Mouse (Mus musculus): Measurements from ENCODE around the gene Mgat3.
A peak's percentile ranks its signal among the peaks of the same experiment; 100 is the strongest.

Gene Mgat3

DNA sequence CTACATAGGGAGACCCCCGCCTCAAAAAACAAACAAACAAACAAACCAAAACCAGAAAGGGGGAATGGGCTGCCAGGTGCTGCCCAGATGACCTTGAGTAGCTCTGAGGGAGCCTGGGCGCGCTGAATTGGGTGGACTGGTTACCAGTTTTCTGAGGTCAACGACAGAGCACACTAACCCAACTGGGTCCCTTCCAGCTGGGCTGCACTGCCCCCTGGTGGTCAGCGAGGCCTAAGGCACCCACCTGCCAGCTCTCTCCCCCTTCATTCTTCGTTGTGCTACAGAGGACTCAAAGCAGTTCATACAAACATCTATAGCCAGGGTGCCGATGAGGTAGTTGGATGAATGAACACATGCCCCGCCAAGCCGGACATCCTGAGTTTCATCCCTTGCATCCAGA, 51.7 kb downstream of the Mgat3 start:
- DNase-seq (ENCODE audit: low read depth, low spot score): peak; percentile 76

DNA sequence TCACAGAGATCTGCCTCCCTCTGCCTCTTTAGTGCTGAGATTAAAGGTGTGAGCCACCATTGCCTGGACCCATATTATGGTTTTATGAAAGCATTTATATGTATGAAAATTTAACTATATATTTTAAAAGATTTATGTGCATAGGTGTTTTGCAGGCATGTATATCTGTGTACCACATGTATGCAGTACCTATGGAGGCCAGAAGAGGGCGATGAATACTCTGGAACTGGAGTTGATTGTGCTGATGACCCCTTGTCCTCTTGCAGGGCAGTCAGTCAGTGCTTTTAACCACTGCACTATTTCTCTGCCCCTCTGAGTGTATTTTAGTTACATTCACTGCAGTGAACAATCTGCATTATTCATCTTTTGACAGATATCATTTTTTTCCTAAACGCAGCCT, 52.3 kb downstream of the Mgat3 start:
- peak; percentile 72 for DNase-seq (ENCODE audit: low read depth, low spot score)

DNA sequence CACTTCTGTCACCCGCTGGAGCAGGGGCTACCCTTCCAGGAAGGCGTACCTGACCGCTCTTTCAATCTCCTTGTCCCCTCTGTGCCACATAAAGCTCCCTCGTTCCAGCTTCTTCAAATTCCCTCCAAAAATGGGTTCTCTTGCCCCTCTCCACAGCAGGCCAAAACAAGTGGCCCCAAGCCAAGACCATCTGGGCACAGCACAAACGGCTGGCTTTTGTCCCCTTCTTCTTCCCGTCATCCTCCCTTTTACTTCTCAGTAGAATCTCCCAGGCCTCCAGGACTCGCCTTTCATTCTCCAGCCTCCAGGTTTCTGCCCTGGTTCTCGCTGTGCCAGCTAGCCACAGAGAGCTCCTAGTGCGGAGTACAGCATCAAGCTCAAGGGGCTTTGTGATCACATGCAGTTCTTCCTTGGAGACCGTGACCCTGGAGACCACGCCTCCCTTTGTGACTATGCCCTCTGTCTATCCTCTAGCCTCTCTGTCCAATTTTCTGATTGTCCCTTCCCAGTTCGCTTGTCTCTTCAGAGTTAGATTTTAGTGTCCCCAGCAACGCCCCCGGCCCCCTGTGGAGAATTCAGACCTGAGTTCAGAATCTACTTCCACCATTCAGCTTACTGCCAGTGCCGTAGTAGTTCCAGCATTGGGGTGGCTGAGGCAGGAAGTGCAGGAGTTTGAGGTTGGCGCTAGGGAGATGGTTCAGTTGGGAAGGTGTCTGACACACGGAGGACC, 54.7 kb downstream of the Mgat3 start:
- no peak for DNase-seq (ENCODE audit: low read depth, low spot score)

DNA sequence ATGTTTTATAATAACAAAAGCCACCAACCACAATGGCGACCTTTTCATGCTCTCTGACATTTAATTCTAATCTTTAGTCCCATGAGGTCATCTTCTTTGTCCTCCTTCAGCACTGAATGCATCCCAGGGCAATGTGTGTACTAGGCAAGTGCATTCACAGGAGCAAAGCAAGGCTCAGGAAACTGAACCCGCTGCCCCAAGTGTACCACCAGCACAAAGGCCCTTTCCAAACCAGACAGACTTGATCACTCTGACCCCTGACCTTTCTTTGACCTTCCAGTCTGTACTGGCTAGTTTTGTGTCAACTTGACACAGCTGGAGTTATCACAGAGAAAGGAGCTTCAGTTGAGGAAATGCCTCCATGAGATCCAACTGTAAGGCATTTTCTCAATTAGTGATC, 58.8 kb downstream of the Mgat3 start:
- DNase-seq (ENCODE audit: low read depth, low spot score): no peak

DNA sequence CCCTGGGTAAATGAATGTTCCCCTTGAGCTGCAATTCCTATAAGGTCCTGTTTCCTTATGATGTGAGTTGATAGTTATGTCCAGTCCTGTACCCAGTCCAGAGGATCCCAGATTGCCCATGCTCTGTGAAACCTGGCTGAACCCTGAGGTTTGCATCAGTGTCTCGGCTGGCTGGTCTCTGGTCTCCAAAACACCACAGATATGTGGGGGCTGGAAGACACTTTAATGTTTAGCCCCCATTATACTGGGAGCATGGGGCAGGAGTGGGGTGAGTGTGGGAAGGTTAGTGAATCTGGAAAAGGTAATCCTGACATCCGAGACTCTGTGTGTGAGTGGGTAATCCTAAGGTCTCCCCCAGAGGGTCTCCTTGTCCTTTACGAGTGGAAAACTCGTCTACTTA, 59.5 kb downstream of the Mgat3 start:
- no peak for DNase-seq (ENCODE audit: low read depth, low spot score)

DNA sequence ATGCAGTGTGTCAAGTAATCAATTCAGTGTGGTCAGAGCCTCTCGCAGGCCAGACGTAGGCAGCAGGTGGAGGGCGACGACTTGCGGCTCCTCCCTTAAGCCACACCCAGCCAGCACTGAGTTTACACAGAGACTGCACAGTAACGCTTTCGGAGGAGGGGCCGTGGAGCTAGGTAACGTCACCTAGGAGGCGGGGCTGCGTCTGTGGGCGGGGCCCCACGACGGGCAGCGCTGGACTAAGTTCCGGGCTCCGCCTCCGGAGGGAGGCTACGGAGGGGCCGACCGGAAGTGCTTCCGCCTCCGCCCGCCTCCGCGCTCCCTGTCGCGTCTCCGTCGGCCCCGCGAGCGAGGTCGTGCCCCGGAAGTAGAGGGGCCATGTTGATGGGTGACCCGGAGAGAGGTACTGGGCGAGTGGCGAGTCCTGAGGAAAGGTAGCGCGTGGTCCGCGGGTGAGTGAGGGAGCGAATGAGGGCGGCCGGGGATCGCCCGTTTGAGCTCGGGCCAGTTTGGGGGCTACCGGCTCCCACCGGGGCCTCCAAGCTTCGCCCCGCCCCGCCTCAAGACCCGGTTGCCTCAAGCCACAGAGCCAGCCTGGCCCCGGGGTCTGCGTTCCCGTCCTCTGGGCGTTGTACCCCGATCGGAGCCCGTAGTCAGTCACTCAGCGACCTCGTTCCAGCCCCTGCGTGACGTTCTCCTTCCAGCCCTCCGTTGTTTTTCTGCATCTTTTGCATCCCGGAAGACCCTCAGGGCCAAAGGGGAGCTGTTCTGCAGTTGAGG, 60.4 kb downstream of the Mgat3 start, which contains the start of gene Mief1:
Gene Mief1 (plus strand): TSS at position 286 of the 777 bp plus-strand sequence.
- peak; percentile 99 for DNase-seq (ENCODE audit: low read depth, low spot score)

DNA sequence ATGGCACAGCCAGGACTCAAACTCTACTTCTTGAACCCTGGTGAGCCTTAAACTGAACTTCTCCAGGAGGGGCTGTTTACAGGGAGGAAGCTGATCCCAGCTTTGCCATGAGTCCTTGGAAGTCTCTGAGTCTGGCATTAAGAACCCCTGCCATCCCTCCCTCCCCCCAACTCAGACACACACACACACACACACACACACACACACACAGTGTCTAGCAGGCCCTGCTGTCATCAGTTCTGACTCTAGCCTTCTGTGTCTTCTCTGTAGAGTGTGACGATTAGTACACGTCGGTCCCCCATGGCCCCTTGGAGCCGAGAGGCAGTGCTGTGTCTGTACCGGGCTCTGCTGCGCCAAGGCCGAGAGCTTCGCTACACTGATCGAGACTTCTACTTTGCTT, 62.0 kb downstream of the Mgat3 start, which contains the start of gene AC140267.1:
Gene AC140267.1 (plus strand): TSS at position 301 of the 400 bp plus-strand sequence.
- no peak for DNase-seq (ENCODE audit: low read depth, low spot score)

DNA sequence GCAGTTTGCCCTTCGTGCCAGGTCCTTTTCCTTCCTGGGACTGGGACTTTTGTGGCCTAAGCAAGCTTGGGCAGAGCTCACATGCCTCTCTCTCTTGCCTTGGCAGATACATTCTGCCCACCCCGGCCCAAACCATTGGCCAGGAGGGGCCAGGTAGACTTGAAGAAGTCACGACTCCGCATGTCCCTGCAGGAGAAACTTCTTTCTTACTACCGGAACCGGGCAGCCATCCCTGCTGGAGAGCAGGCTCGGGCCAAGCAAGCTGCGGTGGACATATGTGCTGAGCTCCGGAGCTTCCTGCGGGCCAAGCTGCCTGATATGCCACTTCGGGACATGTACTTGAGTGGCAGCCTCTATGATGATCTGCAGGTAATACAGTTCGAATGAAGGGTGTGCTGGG, 74.6 kb downstream of the Mgat3 start:
- DNase-seq (ENCODE audit: low read depth, low spot score): no peak

DNA sequence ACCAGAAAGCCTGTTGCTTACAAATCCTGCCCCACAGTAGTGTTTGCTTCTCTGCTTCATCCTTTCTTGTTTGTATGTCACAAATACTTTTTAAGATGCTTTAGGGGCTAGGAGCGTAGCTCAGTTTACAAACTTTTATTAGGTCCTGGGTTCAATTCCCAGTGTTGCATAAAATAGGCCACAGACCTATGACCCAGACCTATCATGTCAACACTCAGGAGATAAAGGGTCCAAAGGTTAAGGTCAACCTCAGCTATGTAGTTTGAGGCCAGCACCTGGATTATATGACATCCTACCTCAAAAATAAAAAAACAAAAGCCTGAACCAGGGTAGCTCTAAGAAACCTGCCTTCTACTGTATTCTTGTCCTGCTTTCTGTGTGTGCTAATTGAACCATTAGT, 75.1 kb downstream of the Mgat3 start:
- no peak for DNase-seq (ENCODE audit: low read depth, low spot score)

DNA sequence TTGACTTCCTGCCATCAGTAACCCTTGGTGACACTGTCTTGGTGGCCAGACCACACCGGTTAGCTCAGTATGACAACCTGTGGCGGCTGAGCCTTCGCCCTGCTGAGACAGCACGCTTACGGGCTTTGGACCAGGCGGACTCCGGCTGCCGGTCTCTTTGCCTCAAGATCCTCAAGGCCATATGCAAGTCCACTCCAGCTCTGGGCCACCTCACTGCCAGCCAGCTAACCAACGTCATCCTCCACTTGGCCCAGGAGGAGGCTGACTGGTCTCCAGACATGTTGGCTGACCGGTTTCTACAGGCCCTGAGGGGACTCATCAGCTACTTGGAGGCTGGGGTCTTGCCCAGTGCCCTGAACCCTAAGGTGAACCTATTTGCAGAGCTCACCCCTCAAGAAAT, 76.2 kb downstream of the Mgat3 start:
- DNase-seq (ENCODE audit: low read depth, low spot score): no peak

DNA sequence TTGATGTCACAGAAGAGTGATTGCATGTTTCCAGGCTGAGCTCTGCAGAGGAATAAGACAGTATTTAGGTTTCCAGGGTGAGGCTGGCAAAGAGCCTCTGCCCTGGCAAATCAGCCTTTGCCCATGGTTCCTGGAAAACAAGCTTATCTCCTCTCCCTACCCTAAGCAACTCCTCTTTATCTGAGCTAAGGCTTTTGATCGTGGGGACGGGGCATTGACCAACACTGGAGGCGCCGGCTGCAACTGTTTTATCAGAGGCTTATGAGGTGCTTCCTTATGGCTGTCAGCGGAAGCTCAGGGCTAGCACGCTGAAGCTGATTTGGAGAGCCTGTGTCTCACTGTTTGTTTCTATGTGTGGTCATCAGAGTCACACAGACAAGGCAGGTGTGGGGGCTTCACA, 77.1 kb downstream of the Mgat3 start:
- no peak for DNase-seq (ENCODE audit: low read depth, low spot score)

DNA sequence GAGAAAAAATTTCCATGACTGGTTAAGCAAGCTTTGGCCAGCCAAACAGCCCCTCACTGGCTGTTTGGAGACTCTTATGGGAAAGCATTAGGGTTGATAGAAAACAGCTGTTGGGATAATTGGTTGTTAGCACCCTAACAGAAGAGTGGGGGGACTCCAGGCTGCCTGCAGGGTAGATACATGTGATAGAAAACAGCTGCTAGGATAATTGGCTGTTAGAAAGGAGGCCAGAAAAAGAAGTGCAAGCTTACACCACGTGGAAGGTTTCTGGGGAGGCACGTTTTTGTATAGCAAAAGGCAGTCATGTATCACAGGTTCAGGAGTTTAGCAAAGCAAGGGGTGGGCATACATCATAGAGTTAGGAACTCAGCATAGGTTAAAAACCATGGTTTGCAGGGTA, 80.0 kb downstream of the Mgat3 start:
- DNase-seq (ENCODE audit: low read depth, low spot score): peak; percentile 81

DNA sequence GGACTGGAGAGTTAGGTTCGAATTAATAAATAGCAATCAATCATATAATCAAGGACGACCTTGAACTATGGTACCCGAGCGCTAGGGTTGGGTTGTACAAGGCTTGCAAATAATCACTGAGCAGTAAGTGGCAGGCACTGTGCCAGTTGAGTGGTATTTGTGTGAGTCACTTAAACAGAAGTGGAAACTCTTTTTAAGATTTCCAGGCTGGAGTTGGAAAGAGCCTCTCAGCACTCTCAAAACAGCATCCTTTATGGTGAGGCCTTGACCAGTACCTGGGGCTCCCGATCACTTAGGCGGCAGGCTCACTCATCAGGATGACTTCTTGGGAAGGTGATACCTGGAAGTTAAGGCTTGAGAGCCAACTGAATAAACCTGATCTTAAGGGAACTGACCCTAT, 80.7 kb downstream of the Mgat3 start:
- no peak for DNase-seq (ENCODE audit: low read depth, low spot score)

DNA sequence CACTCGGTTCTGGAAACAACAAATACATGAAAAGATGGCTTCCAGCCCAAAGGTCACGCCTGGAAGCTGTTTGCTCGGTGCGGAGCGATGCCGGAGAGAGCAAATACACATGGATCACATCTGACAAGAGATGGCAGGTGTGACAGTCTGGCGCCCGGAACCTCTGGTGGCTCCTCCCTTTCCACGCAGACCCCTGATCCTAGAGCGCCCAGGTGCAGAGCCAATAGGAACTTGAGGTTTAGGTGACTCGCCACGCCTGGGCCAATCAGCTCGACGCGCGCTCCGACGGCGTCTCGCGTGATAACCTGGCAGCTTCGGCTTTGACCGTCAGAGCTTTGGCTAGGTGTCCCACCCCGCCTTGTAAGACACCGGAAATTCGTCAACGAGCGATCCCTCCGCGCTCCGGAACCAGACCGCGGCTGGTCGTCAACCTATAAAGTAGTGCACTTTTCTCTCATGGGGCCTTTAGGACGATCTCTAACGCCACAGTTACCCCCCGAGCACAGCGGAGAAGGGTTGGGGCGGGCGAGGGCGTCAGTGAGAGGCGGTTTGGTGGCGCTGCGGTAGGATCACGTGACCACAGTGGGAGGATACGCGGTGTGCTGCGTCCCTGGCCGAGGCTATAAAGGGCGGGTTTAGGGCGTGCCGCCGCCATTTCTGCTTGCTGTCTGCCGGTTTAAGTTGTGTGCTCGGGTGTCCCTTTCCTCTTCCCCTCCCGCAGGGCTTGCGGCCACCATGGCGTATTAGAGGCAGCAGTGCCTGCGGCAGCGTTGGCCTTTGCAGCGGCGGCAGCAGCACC, 81.5 kb downstream of the Mgat3 start, which contains the start of gene Atf4:
Gene Atf4 (plus strand): TSS at position 338 of the 799 bp plus-strand sequence.
- peak; percentile 99 for DNase-seq (ENCODE audit: low read depth, low spot score)

DNA sequence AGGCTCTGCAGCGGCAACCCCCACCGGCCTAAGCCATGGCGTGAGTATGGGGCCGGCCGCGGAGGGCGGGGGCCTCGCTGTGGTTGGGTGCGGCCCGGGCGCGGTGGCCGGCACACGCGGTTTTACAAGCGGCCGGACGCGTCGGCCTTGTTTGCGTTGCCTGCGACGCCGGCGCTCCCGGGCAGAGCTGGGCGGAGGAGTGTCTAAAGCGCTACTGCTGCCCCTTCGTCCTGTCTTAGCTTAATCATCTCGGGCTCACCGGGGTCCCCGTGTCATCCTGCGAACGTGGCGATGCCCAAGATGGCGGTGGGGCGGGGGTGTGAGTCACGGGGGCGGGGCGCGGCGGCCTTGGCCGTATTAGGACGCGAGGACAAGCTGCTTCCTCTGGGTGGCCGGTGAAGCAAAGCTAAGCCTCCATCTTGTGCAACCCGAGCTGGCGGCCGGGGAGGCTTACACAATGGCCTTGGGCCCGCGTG, 82.2 kb downstream of the Mgat3 start:
- peak; percentile 76 for DNase-seq (ENCODE audit: low read depth, low spot score)

DNA sequence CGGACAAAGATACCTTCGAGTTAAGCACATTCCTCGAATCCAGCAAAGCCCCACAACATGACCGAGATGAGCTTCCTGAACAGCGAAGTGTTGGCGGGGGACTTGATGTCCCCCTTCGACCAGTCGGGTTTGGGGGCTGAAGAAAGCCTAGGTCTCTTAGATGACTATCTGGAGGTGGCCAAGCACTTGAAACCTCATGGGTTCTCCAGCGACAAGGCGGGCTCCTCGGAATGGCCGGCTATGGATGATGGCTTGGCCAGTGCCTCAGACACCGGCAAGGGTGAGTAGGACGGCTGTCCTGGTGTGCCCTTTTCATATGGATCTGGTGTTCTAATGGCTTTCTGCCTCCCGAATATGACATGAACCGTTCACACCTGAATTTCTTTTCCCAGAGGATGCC, 82.7 kb downstream of the Mgat3 start:
- no peak for DNase-seq (ENCODE audit: low read depth, low spot score)

DNA sequence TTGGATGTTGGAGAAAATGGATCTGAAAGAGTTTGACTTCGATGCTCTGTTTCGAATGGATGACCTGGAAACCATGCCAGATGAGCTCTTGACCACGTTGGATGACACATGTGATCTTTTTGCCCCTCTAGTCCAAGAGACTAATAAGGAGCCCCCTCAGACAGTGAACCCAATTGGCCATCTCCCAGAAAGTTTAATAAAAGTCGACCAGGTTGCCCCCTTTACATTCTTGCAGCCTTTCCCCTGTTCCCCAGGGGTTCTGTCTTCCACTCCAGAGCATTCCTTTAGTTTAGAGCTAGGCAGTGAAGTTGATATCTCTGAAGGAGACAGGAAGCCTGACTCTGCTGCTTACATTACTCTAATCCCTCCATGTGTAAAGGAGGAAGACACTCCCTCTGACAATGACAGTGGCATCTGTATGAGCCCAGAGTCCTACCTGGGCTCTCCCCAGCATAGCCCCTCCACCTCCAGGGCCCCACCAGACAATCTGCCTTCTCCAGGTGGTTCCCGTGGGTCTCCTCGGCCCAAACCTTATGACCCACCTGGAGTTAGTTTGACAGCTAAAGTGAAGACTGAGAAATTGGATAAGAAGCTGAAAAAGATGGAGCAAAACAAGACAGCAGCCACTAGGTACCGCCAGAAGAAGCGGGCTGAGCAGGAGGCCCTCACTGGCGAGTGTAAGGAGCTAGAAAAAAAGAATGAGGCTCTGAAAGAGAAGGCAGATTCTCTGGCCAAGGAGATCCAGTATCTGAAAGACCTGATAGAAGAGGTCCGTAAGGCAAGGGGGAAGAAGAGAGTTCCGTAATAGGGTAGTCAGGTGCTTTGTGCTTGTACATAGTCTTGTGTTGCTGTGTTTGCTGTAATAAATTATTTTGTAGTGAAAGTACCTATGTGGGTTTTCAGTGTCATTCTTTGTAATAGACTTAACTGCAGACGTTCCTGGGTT, 83.4 kb downstream of the Mgat3 start:
- DNase-seq (ENCODE audit: low read depth, low spot score): no peak

DNA sequence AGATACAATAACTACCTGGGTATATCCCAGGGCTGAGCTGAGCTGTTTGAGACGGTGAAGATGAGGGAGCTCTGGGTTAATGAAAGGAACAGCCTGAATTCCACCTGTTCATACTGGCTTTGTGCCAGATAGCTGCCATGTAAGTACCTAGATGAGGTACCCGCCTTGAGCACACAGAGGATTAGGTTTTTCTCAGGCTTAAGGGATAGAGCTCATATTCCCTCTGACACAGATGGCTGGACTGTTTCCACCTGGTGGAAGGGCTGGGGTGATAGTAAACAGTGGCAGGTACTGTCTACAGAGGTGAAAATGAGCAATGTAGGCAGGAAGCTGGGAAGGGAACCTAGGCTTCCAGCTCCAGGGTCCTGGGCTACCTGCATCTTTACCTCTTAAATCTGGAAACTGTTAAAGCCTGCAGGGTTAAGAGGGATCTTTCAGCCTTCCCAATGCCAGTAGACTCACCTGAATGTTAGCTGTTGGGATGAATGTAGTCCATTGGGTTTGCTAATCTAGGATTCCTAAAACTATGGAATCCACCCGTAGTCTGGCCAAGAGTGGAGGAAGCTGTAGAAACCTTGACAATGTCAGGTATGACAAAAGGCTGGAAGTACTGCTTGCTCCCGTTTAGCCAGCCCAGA, 84.2 kb downstream of the Mgat3 start:
- no peak for DNase-seq (ENCODE audit: low read depth, low spot score)

DNA sequence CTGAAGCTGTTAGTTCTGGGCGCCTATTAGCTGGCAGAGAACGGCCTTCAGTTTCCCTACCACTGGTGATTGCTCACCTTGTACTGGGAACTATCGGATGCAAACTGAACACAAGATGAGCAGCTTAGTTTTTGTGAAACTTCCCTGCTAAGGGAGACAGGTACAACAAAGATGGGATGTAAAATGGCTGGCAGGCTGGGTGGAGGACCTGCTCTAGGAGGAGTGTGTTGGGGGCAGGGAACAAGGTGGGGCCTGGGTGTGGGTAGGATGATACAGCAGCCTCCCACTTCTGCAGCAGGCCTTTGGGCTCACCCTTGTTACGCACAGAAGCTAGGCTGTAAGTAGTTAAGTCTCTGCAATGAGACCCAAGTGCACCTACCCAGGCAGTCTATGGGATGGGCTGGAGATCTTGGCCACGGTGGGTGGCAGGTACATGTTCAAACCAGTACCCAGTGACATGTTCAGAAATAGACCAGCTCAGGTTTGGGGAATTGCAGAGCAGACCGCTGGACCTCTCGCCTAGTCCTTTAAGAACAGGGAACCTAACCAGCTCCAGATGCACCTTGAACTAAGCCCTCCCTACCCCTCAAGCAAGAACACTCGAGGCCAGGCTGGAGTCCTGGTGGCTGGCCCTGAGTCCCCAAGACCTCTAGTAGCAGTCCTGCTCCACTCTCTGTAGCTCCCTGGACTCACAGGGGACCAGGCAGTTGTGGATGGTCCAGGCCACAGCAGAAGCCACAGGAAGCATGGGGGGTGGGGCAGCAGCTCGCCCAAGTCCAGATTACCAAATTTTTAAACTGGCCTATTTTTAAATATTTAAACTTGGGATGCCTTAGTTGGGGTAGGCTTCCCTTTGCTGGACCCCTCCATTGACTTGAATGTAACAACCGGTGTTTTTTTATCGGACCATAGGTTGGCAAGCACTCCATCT, 85.0 kb downstream of the Mgat3 start:
- no peak for DNase-seq (ENCODE audit: low read depth, low spot score)
